Mouse (Mus musculus) ES-E14 (cell line): ENCODE measurements around the gene 2310034C09Rik. TPM values are rescaled to one million over a fixed set of nuclear protein-coding genes. Genes with fewer than 3 reads are reported as not detected.
"Not testable (repeated sequence)": the region's sequence is repeated elsewhere in the genome, so short reads cannot be mapped to it uniquely, and the experiment has no call there.

Experiments used
- DNase-seq: peaks from one replicate; pipeline ENCODE4 v3.0.0-alpha.2; 2013; ENCODE audit warnings: low read depth, low spot score
- H3K27ac ChIP-seq: 2 replicates; pipeline ENCODE4 v1.5.1; 2012; ENCODE audit warnings: low read depth, mild to moderate bottlenecking, low read length, moderate library complexity, mixed read lengths; ENCODE audit not compliant: poor library complexity, insufficient read depth, severe bottlenecking
- H3K36me3 ChIP-seq: 2 replicates; pipeline ENCODE4 v1.6.1; 2012; ENCODE audit warnings: mild to moderate bottlenecking, low read length, moderate library complexity, mixed read lengths; ENCODE audit not compliant: control insufficient read depth, poor library complexity, insufficient read depth, severe bottlenecking
- H3K4me1 ChIP-seq, 2 experiments: fragments of 150-350 bp in 1 of 2; sonication (generic) in 1 of 2; 2 replicates each; pipeline ENCODE4 v1.6.1; 2012; ENCODE audit warnings: low read length in 2 of 2, mild to moderate bottlenecking in 1 of 2, mixed read lengths in 1 of 2; ENCODE audit not compliant: control insufficient read depth in 2 of 2, insufficient read depth in 2 of 2, poor library complexity in 1 of 2
- H3K4me3 ChIP-seq, 2 experiments: fragments of 150-350 bp in 1 of 2; sonication (generic) in 1 of 2; 2 replicates each; pipeline ENCODE4 v1.5.1; 2012; ENCODE audit warnings: low read length in 2 of 2, low read depth in 1 of 2, mild to moderate bottlenecking in 1 of 2, mixed read lengths in 1 of 2; ENCODE audit not compliant: insufficient read depth in 1 of 2, poor library complexity in 1 of 2, severe bottlenecking in 1 of 2
- H3K9ac ChIP-seq: 2 replicates; pipeline ENCODE4 v1.6.1; 2012; ENCODE audit warnings: low read depth, mild to moderate bottlenecking, low read length, mixed read lengths; ENCODE audit not compliant: poor library complexity, insufficient read depth, severe bottlenecking
- H3K9me3 ChIP-seq: fragments of 150-350 bp; sonication (generic); 2 replicates; pipeline ENCODE4 v1.6.1; 2012; ENCODE audit warnings: low read depth, mild to moderate bottlenecking, low read length; ENCODE audit not compliant: control insufficient read depth, insufficient read depth
- CHD2 ChIP-seq: IDR thresholded peaks from 2 replicates; pipeline ENCODE4 v1.6.1; 2014; ENCODE audit warnings: mild to moderate bottlenecking, low read depth, low read length, inconsistent platforms
- HCFC1 ChIP-seq: IDR thresholded peaks from 2 replicates; pipeline ENCODE4 v1.6.1; 2012; ENCODE audit warnings: low read length, inconsistent platforms, borderline replicate concordance; ENCODE audit not compliant: insufficient read depth
- MAFK ChIP-seq: IDR thresholded peaks from 2 replicates; pipeline ENCODE4 v1.6.1; 2014; ENCODE audit warnings: mild to moderate bottlenecking, low read depth, low read length, inconsistent platforms; ENCODE audit not compliant: insufficient read depth
- ZC3H11A ChIP-seq: IDR thresholded peaks from 2 replicates; pipeline ENCODE4 v1.6.1; 2012; ENCODE audit warnings: low read depth, mild to moderate bottlenecking, inconsistent platforms, low read length, borderline replicate concordance
- ZNF384 ChIP-seq: IDR thresholded peaks from 2 replicates; pipeline ENCODE4 v1.6.1; 2012; ENCODE audit warnings: low read depth, low read length, inconsistent platforms
- in situ Hi-C, 2 experiments: fragments of 600-800 bp; cut with MboI; formaldehyde crosslinking; loops; one replicate each; pipeline ENCODE4 v1.15.1; 2025; ENCODE audit warnings: low sequenced_read_pairs in 2 of 2, inconsistent platforms in 1 of 2; ENCODE audit not compliant: unreplicated experiment in 2 of 2
- total RNA-seq: library from RNA; depleted of rRNA; stranded (reverse); fragments of 300-350 nt; gene quantifications from 2 replicates; pipeline ENCODE4 v1.2.3, GENCODE M21; 2012; rRNA removed

The 2310034C09Rik gene
- not detected in 2 replicates for total RNA-seq

GRCm38 (mm10) chr16:88758547-88758946 is at the start of gene 2310034C09Rik:
TSS of gene 2310034C09Rik (plus strand) at chr16:88758847.
- H3K9me3 ChIP-seq, in situ Hi-C loops, H3K36me3 ChIP-seq, H3K27ac ChIP-seq, DNase-seq, H3K4me1 ChIP-seq, H3K4me3 ChIP-seq, H3K9ac ChIP-seq: not testable (repeated sequence)

- no peak overlapping the region for H3K27ac ChIP-seq
- H3K9me3 ChIP-seq: no peaks in the 10 kb centered on the region; the same call in 1 of the 2 replicates
- H3K4me1 ChIP-seq: no peaks in the 10 kb centered on the region
- H3K36me3 ChIP-seq: no peaks in the 10 kb centered on the region
- in situ Hi-C loops: no loop called here
- DNase-seq: no peak
- no peak for TF ChIP-seq ZNF384
- TF ChIP-seq HCFC1: no peak
- TF ChIP-seq MAFK: no peak
- TF ChIP-seq CHD2: no peak
- no peak for TF ChIP-seq ZC3H11A
- no peak overlapping the region for H3K9ac ChIP-seq
- H3K4me3 ChIP-seq: no peak overlapping the region
Observed at GRCm38 (mm10) chr16:88710757-88711156, 47.9 kb upstream of the 2310034C09Rik start.

- TF ChIP-seq CHD2 (no peak), MAFK (no peak), ZC3H11A (peak; percentile 70), ZNF384 (no peak), HCFC1 (no peak)
- H3K9me3 ChIP-seq: no peaks in the 10 kb centered on the region; the same call in 1 of the 2 replicates
- no peak overlapping the region for H3K9ac ChIP-seq
- no peaks in the 10 kb centered on the region for H3K4me1 ChIP-seq
- H3K4me3 ChIP-seq: no peak overlapping the region
- no peak overlapping the region for H3K27ac ChIP-seq
- no peak for DNase-seq
- in situ Hi-C loops: no loop called here
- H3K36me3 ChIP-seq: no peaks in the 10 kb centered on the region
Observed at GRCm38 (mm10) chr16:88711245-88711644, 47.4 kb upstream of the 2310034C09Rik start.

- in situ Hi-C loops: no loop called here
- peaks cover 2 to 8% of the 10 kb centered on the region in 2 experiments; a peak in 2 of 4 replicates for H3K4me1 ChIP-seq
- H3K27ac ChIP-seq: no peak overlapping the region
- H3K4me3 ChIP-seq: no peak overlapping the region
- no peaks in the 10 kb centered on the region; the same call in 1 of the 2 replicates for H3K9me3 ChIP-seq
- TF ChIP-seq HCFC1: no peak
- TF ChIP-seq ZC3H11A: no peak
- no peak for TF ChIP-seq CHD2
- TF ChIP-seq MAFK: no peak
- TF ChIP-seq ZNF384: no peak
- no peak for DNase-seq
- no peaks in the 10 kb centered on the region for H3K36me3 ChIP-seq
- H3K9ac ChIP-seq: no peak overlapping the region
Observed at GRCm38 (mm10) chr16:88716549-88716948, 42.1 kb upstream of the 2310034C09Rik start.

- no peak overlapping the region for H3K9ac ChIP-seq
- TF ChIP-seq CHD2 (peak; percentile 41; the same call in 1 of the 2 replicates), MAFK (peak; percentile 74), ZC3H11A (no peak), ZNF384 (no peak)
- no peak overlapping the region for H3K27ac ChIP-seq
- no peaks in the 10 kb centered on the region for H3K9me3 ChIP-seq
- H3K36me3 ChIP-seq: no peaks in the 10 kb centered on the region
- H3K4me3 ChIP-seq: no peak overlapping the region
- peak; percentile 58 for DNase-seq
- in situ Hi-C loops: no loop called here
- H3K4me1 ChIP-seq: peaks cover 2 to 8% of the 10 kb centered on the region in 2 experiments; a peak in 2 of 4 replicates
Observed at GRCm38 (mm10) chr16:88720031-88720430, 38.6 kb upstream of the 2310034C09Rik start.
